Mouse (Mus musculus) embryonic fibroblast, embryonic 13.5 days (primary cell): Measurements from ENCODE around the gene Xylt2. TPM values are rescaled to one million over a fixed set of nuclear protein-coding genes. Genes with fewer than 3 reads are reported as not detected.

Experiments
- H3K27ac ChIP-seq: 2 replicates; pipeline ENCODE4 v1.5.1; 2012; ENCODE audit warnings: low read length, control low read depth, inconsistent platforms; ENCODE audit not compliant: insufficient read depth
- H3K4me1 ChIP-seq: 2 replicates; pipeline ENCODE4 v1.6.1; 2011; ENCODE audit warnings: low read length; ENCODE audit not compliant: control insufficient read depth, insufficient read depth
- H3K4me3 ChIP-seq: 2 replicates; pipeline ENCODE4 v1.5.1; 2011; ENCODE audit warnings: mild to moderate bottlenecking, control low read depth, low read length; ENCODE audit not compliant: insufficient read depth
- CTCF ChIP-seq: IDR thresholded peaks from 2 replicates; pipeline ENCODE4 v1.5.1; 2011; ENCODE audit warnings: mild to moderate bottlenecking, control low read depth, low read length, moderate library complexity, borderline replicate concordance; ENCODE audit not compliant: insufficient read depth
- POLR2A ChIP-seq: IDR thresholded peaks from 2 replicates; pipeline ENCODE4 v1.6.1; 2011; ENCODE audit warnings: low read depth, mild to moderate bottlenecking, control low read depth, low read length, moderate library complexity
- polyA plus RNA-seq: library from polyadenylated mRNA; stranded (reverse); fragments of >200 nt; gene quantifications from 2 replicates; pipeline ENCODE4 v1.2.4, GENCODE M21; 2011; ENCODE audit warnings: low read depth; ENCODE audit not compliant: missing spikeins, insufficient read length

The Xylt2 gene
- polyA plus RNA-seq, 1 experiment: 12.9 TPM

GRCm38 (mm10) chr11:94620766-94621457, 56.4 kb downstream of the Xylt2 start:
- no peak for TF ChIP-seq CTCF
- TF ChIP-seq POLR2A: no peak

GRCm38 (mm10) chr11:94617646-94618045, 59.7 kb downstream of the Xylt2 start:
- no peak overlapping the region for H3K27ac ChIP-seq
- H3K4me3 ChIP-seq: no peak overlapping the region
- no peaks in the 10 kb centered on the region for H3K4me1 ChIP-seq
- TF ChIP-seq CTCF (no peak), POLR2A (no peak)

More at GRCm38 (mm10) chr11:94620766-94621457, 56.4 kb downstream of the Xylt2 start:
- Histone ChIP-seq H3K4me3 (no peak overlapping the region), H3K4me1 (no peaks in the 10 kb centered on the region), H3K27ac (no peak overlapping the region)

GRCm38 (mm10) chr11:94615494-94615893, 61.8 kb downstream of the Xylt2 start:
- no peaks in the 10 kb centered on the region for H3K4me1 ChIP-seq
- TF ChIP-seq CTCF (no peak), POLR2A (no peak)
- no peak overlapping the region for H3K4me3 ChIP-seq
- H3K27ac ChIP-seq: no peak overlapping the region

- Histone ChIP-seq H3K4me1 (no peaks in the 10 kb centered on the region), H3K4me3 (no peak overlapping the region), H3K27ac (no peak overlapping the region)
- TF ChIP-seq POLR2A (no peak), CTCF (no peak)
Measured at GRCm38 (mm10) chr11:94614603-94615002, 62.7 kb downstream of the Xylt2 start.

Other genes with a start within 250 kb of the Xylt2 start
- 31.7 and 38.9 TPM in 2 replicates for gene Cacna1g, start 203.3 kb downstream of the Xylt2 start, polyA plus RNA-seq
- gene Spata20, start 191.3 kb downstream of the Xylt2 start, polyA plus RNA-seq: not detected in 2 replicates
- 0.53 and 1.4 TPM in 2 replicates for gene Epn3, start 177.5 kb downstream of the Xylt2 start, polyA plus RNA-seq
- 1.6 and 2.0 TPM in 2 replicates for gene Mycbpap, start 155.8 kb downstream of the Xylt2 start, polyA plus RNA-seq
- gene Rsad1, start 128.3 kb downstream of the Xylt2 start, polyA plus RNA-seq: 4.1 and 5.5 TPM in 2 replicates
- not detected in 2 replicates for gene Chad, start 112.5 kb downstream of the Xylt2 start, polyA plus RNA-seq
- 13.8 and 19.4 TPM in 2 replicates for gene Acsf2, start 75.6 kb downstream of the Xylt2 start, polyA plus RNA-seq
- 227 and 243 TPM in 2 replicates for gene Lrrc59, start 47.7 kb downstream of the Xylt2 start, polyA plus RNA-seq
- gene Mrpl27, start 23.7 kb downstream of the Xylt2 start, polyA plus RNA-seq: 49.9 and 52.0 TPM in 2 replicates
- 8.1 and 8.9 TPM in 2 replicates for gene Eme1, start 23.6 kb downstream of the Xylt2 start, polyA plus RNA-seq
- gene Gm11541, start 27.0 kb upstream of the Xylt2 start, polyA plus RNA-seq: not detected in 2 replicates
- gene Cdc34b, start 64.3 kb upstream of the Xylt2 start, polyA plus RNA-seq: not detected in 2 replicates
- not detected in 2 replicates for gene Tmem92, start 105.2 kb upstream of the Xylt2 start, polyA plus RNA-seq